In genomic region chr9:35569571-35570534, GRCm38 (mm10) we compare ENCODE assay signal across 8 mouse cellular contexts. TPM values are rescaled to one million over a fixed set of nuclear protein-coding genes. Genes with fewer than 3 reads are reported as not detected.
DNase-seq lines count a peak whose midpoint lies in the region; ATAC-seq and TF ChIP-seq lines count a peak whose summit lies in the region.

Gene Pate2 (plus strand): TSS chr9:35570284.
Gene Hyls1 (minus strand): TSS chr9:35570398.

- peak; percentile 65 for TF ChIP-seq POLR2A in olfactory bulb, adult 2 months (IDR thresholded peaks at IDR 0.05; ENCODE audit: insufficient read depth, low read depth, low read length)
- peak; percentile 87 for TF ChIP-seq POLR2A in thymus, adult 2 months (IDR thresholded peaks at IDR 0.05; ENCODE audit: control insufficient read depth, extremely low read depth, insufficient read depth, low read length, poor library complexity)

- peaks cover 36% of the 10 kb centered on the region for H3K36me3 ChIP-seq in G1E (replicated peaks)
- peaks cover 23% of the 10 kb centered on the region for H3K36me3 ChIP-seq in forebrain, embryonic 16.5 days (ENCODE audit: control insufficient read depth, insufficient read depth)
- peaks cover 33% of the 10 kb centered on the region for H3K36me3 ChIP-seq in lung, embryonic 14.5 days (ENCODE audit: insufficient read depth)
- peaks cover 32% of the 10 kb centered on the region for H3K36me3 ChIP-seq in thymus, adult 2 months (ENCODE audit: control insufficient read depth, insufficient read depth, low read length)

- intact Hi-C loops in heart, postnatal 36 days (cut with DNase I): no loop called here

- peak; percentile 95 for DNase-seq in G1E (ENCODE audit: low spot score)
- DNase-seq in cerebellum, adult 18-20 months: peak; percentile 93 to 96
- DNase-seq in heart, postnatal 36 days: peak; percentile 88 to 93
- peak; percentile 89 to 94 for DNase-seq in layer of hippocampus, adult 2 months (ENCODE audit: low spot score in 2 of 2)
- peak; percentile 99 for DNase-seq in lung, embryonic 14.5 days
- DNase-seq in thymus, adult 2 months: peak; percentile 92

- peak within 1 kb of the TSS; percentile 93 for H3K4me3 ChIP-seq in G1E (ENCODE audit: low read depth, low read length)
- H3K4me3 ChIP-seq in forebrain, embryonic 16.5 days (replicated peaks; ENCODE audit: low read length): peak within 1 kb of the TSS; percentile 76
- peak within 1 kb of the TSS; percentile 95 for H3K4me3 ChIP-seq in layer of hippocampus, adult 2 months
- peak within 1 kb of the TSS; percentile 66 for H3K4me3 ChIP-seq in lung, embryonic 14.5 days (ENCODE audit: low read depth, low read length)
- H3K4me3 ChIP-seq in olfactory bulb, adult 2 months (ENCODE audit: insufficient read depth, low read depth, low read length): peak within 1 kb of the TSS; percentile 82
- peak within 1 kb of the TSS; percentile 89 for H3K4me3 ChIP-seq in thymus, adult 2 months (ENCODE audit: control insufficient read depth, insufficient read depth, low read length)

- peak; percentile 97 for ATAC-seq in G1E (ENCODE audit: extremely low read depth, insufficient number of reproducible peaks, low FRiP score, poor library complexity, severe bottlenecking)
- peak; percentile 99 for ATAC-seq in forebrain, embryonic 16.5 days
- ATAC-seq in lung, embryonic 14.5 days (ENCODE audit: insufficient read depth): peak; percentile 98

- peak within 1 kb of the TSS; percentile 81 for H3K4me2 ChIP-seq in forebrain, embryonic 16.5 days (ENCODE audit: low read length)
- H3K4me2 ChIP-seq in lung, embryonic 14.5 days: peak within 1 kb of the TSS; percentile 72

- peak within 1 kb of the TSS; percentile 78 for H3K9ac ChIP-seq in forebrain, embryonic 16.5 days (replicated peaks; ENCODE audit: low read depth, low read length)
- peak within 1 kb of the TSS; percentile 81 for H3K9ac ChIP-seq in lung, embryonic 14.5 days

- WGBS in forebrain, embryonic 16.5 days: under 1% methylated on average over 86 of the region's 86 CpGs
- under 1% methylated on average over 86 of the region's 86 CpGs for WGBS in lung, embryonic 14.5 days
- 1% methylated on average over 86 of the region's 86 CpGs for WGBS in olfactory bulb, adult 2 months
- WGBS in thymus, adult 2 months: under 1% methylated on average over 86 of the region's 86 CpGs

- no peak for TF ChIP-seq CTCF in G1E (IDR thresholded peaks at IDR 0.05; ENCODE audit: low read depth, low read length)
- peak; percentile 48 for TF ChIP-seq CTCF in layer of hippocampus, adult 2 months (conservative IDR thresholded peaks at IDR 0.05)
- TF ChIP-seq CTCF in lung, embryonic 14.5 days (IDR thresholded peaks at IDR 0.05; ENCODE audit: low read depth): peak; percentile 52
- TF ChIP-seq CTCF in olfactory bulb, adult 2 months (IDR thresholded peaks at IDR 0.05; ENCODE audit: insufficient read depth, low read depth, low read length): peak; percentile 40; the same call in 1 of the 2 replicates
- TF ChIP-seq CTCF in thymus, adult 2 months (IDR thresholded peaks at IDR 0.05; ENCODE audit: borderline replicate concordance, control insufficient read depth, extremely low read depth, insufficient read depth, low read length, poor library complexity): peak; percentile 69

- H3K27ac ChIP-seq in forebrain, embryonic 16.5 days (ENCODE audit: low read length): peak within 1 kb of the TSS; percentile 91
- peak within 1 kb of the TSS; percentile 94 for H3K27ac ChIP-seq in layer of hippocampus, adult 2 months
- H3K27ac ChIP-seq in lung, embryonic 14.5 days (ENCODE audit: low read depth): peak within 1 kb of the TSS; percentile 90
- H3K27ac ChIP-seq in olfactory bulb, adult 2 months (ENCODE audit: insufficient read depth, low read depth, low read length): peak within 1 kb of the TSS; percentile 47
- peak within 1 kb of the TSS; percentile 45 for H3K27ac ChIP-seq in thymus, adult 2 months (ENCODE audit: control insufficient read depth, insufficient read depth, low read length)

- H3K27me3 ChIP-seq in G1E (ENCODE audit: insufficient read depth, low read length): no peaks in the 10 kb centered on the region
- H3K27me3 ChIP-seq in forebrain, embryonic 16.5 days (replicated peaks; ENCODE audit: control insufficient read depth, insufficient read depth, low read length): peaks cover 3% of the 10 kb centered on the region
- peaks cover 17% of the 10 kb centered on the region; the same call in 1 of the 2 replicates for H3K27me3 ChIP-seq in lung, embryonic 14.5 days (ENCODE audit: insufficient read depth, low read length)
- H3K27me3 ChIP-seq in thymus, adult 2 months (ENCODE audit: control insufficient read depth, insufficient read depth, low read length): no peaks in the 10 kb centered on the region; the same call in 1 of the 2 replicates

- peaks cover 18% of the 10 kb centered on the region; the same call in 1 of the 2 replicates for H3K4me1 ChIP-seq in G1E (ENCODE audit: insufficient read depth, low read depth, low read length)
- peaks cover 10% of the 10 kb centered on the region for H3K4me1 ChIP-seq in forebrain, embryonic 16.5 days (replicated peaks; ENCODE audit: control insufficient read depth, insufficient read depth, low read length)
- H3K4me1 ChIP-seq in lung, embryonic 14.5 days (ENCODE audit: insufficient read depth): no peaks in the 10 kb centered on the region
- peaks cover 5% of the 10 kb centered on the region; the same call in 1 of the 2 replicates for H3K4me1 ChIP-seq in olfactory bulb, adult 2 months (ENCODE audit: control insufficient read depth, insufficient read depth, low read length)
- no peaks in the 10 kb centered on the region for H3K4me1 ChIP-seq in thymus, adult 2 months (replicated peaks; ENCODE audit: control insufficient read depth, insufficient read depth, low read length)

- H3K9me3 ChIP-seq in G1E (replicated peaks): no peaks in the 10 kb centered on the region
- no peaks in the 10 kb centered on the region for H3K9me3 ChIP-seq in forebrain, embryonic 16.5 days (ENCODE audit: control insufficient read depth, low read length)
- no peaks in the 10 kb centered on the region for H3K9me3 ChIP-seq in lung, embryonic 14.5 days (ENCODE audit: low read depth, low read length)

RNA-seq across cellular contexts. Expression of gene Pate2, which starts in this region (rescaled TPM):
- 0.75 and 1.4 TPM in 2 replicates for total RNA-seq in G1E (2014; fragmentation: Nextera tagmentation)
- 0.44 and 0.46 TPM in 2 replicates for total RNA-seq in G1E (2017)
- 0.21 and 0.51 TPM in 2 replicates for polyA plus RNA-seq in G1E (2012)
- 1.3 and 2.3 TPM in 2 replicates for polyA plus RNA-seq in forebrain, embryonic 16.5 days (2015; fragmentation: Nextera tagmentation; extraction: Ambion mirVana)
- total RNA-seq in heart, postnatal 36 days (2021): not detected
- under 1 TPM; 0.74 to 0.79 TPM for total RNA-seq in layer of hippocampus, adult 2 months (2021)
- polyA plus RNA-seq in lung, embryonic 14.5 days (2014; fragmentation: Nextera tagmentation; extraction: Ambion mirVana): 0.42 and 0.96 TPM in 2 replicates
- not detected in 2 replicates for polyA plus RNA-seq in olfactory bulb, adult 2 months (2012; ENCODE audit: insufficient read depth, insufficient read length, low replicate concordance, missing spikeins)
- polyA plus RNA-seq in thymus, adult 2 months (2012; rRNA removed): 0.33 and 0.49 TPM in 2 replicates

RNA-seq across cellular contexts. Expression of gene Hyls1, which starts in this region (rescaled TPM):
- total RNA-seq in G1E (2014; fragmentation: Nextera tagmentation) (17.2 and 27.7 TPM in 2 replicates), G1E (2017) (18.6 and 18.9 TPM in 2 replicates)
- 2.5 and 2.7 TPM in 2 replicates for polyA plus RNA-seq in G1E (2012)
- 25.1 and 26.3 TPM in 2 replicates for polyA plus RNA-seq in forebrain, embryonic 16.5 days (2015; fragmentation: Nextera tagmentation; extraction: Ambion mirVana)
- total RNA-seq in heart, postnatal 36 days (2021): 1 to 10 TPM; 1.6 to 2.4 TPM
- 10 to 100 TPM; 13.0 to 15.8 TPM for total RNA-seq in layer of hippocampus, adult 2 months (2021)
- polyA plus RNA-seq in lung, embryonic 14.5 days (2014; fragmentation: Nextera tagmentation; extraction: Ambion mirVana): 18.0 and 18.7 TPM in 2 replicates
- not detected in 2 replicates for polyA plus RNA-seq in olfactory bulb, adult 2 months (2012; ENCODE audit: insufficient read depth, insufficient read length, low replicate concordance, missing spikeins)
- polyA plus RNA-seq in thymus, adult 2 months (2012; rRNA removed): 4.8 and 4.9 TPM in 2 replicates

Comparison
In these comparisons a context has a peak if more than half of its experiments do, and no peak if none do; other contexts are left out.
1. Peak in every context shown above with its lines: DNase-seq, ATAC-seq, H3K4me3 ChIP-seq and H3K27ac ChIP-seq.
2. RNA of gene Hyls1 (total RNA-seq): 17.2 to 27.7 TPM in G1E and 13.0 to 15.8 TPM in layer of hippocampus, adult 2 months; 1.6 to 2.4 TPM in heart, postnatal 36 days; every median in the first group is over 4 times any median in the second.